ENCODE assay signal across 1 mouse cellular context in genomic region chr7:24661118-24661904, GRCm38 (mm10).
A peak's percentile ranks its signal among the peaks of the same experiment; 100 is the strongest.
TF ChIP-seq lines count a peak whose summit lies in the region.

No protein-coding gene starts in this region.

TF ChIP-seq in MEL, 35 proteins besides CTCF, POLR2A, EP300 and RAD21:
- 0 out of 2 replicates have a peak, but pooled peaks have one; percentile 17 for TF ChIP-seq HCFC1 (IDR thresholded peaks at IDR 0.05; ENCODE audit: low read depth, low read length)
- TF ChIP-seq MXI1 (IDR thresholded peaks at IDR 0.05; ENCODE audit: low read depth, low read length) = no peak
- TF ChIP-seq SIN3A (IDR thresholded peaks at IDR 0.05; ENCODE audit: low read length) = 0 out of 2 replicates have a peak, but pooled peaks have one; percentile 12
- no peak for TF ChIP-seq POLR2AphosphoS5 (IDR thresholded peaks at IDR 0.05; ENCODE audit: borderline replicate concordance, low read depth, low read length)
- TF ChIP-seq CHD1 (IDR thresholded peaks at IDR 0.05; ENCODE audit: low read depth, low read length) = no peak
- peak; percentile 30; the same call in 1 of the 2 replicates for TF ChIP-seq TAL1 (IDR thresholded peaks at IDR 0.05; ENCODE audit: low read length)
- no peak for TF ChIP-seq UBTF (IDR thresholded peaks at IDR 0.05; ENCODE audit: borderline replicate concordance, insufficient read depth, low read depth, low read length)
- peak; percentile 87 for TF ChIP-seq ZNF384 (IDR thresholded peaks at IDR 0.05; ENCODE audit: low read depth, low read length)
- TF ChIP-seq MYC (IDR thresholded peaks at IDR 0.05; ENCODE audit: low read depth, low read length) = no peak
- peak; percentile 63 for TF ChIP-seq GATA1 (IDR thresholded peaks at IDR 0.05; ENCODE audit: low read depth, low read length)
- TF ChIP-seq MAZ (IDR thresholded peaks at IDR 0.05; ENCODE audit: low read depth, low read length) = no peak
- TF ChIP-seq BHLHE40 (IDR thresholded peaks at IDR 0.05; ENCODE audit: borderline replicate concordance, low read depth, low read length) = no peak
- TF ChIP-seq USF2 (IDR thresholded peaks at IDR 0.05; ENCODE audit: borderline replicate concordance in 1 of 2, insufficient read depth in 1 of 2, low read depth in 1 of 2, low read length in 2 of 2) = no peak
- TF ChIP-seq ZKSCAN1 (IDR thresholded peaks at IDR 0.05; ENCODE audit: low read depth, low read length) = no peak
- peak; percentile 29 for TF ChIP-seq TCF12 (IDR thresholded peaks at IDR 0.05; ENCODE audit: low read depth, low read length)
- peak; percentile 74 for TF ChIP-seq ELF1 (IDR thresholded peaks at IDR 0.05; ENCODE audit: low read depth, low read length)
- peak; percentile 61 for TF ChIP-seq TBP (IDR thresholded peaks at IDR 0.05; ENCODE audit: low read depth, low read length)
- peak; percentile 18; the same call in 1 of the 2 replicates for TF ChIP-seq ETS1 (IDR thresholded peaks at IDR 0.05; ENCODE audit: low read depth, low read length)
- TF ChIP-seq JUND (IDR thresholded peaks at IDR 0.05; ENCODE audit: low read depth, low read length) = no peak
- TF ChIP-seq GABPA (IDR thresholded peaks at IDR 0.05; ENCODE audit: low read depth, low read length) = no peak
- TF ChIP-seq MAX (IDR thresholded peaks at IDR 0.05; ENCODE audit: low read length) = peak; percentile 51
- no peak for TF ChIP-seq CHD2 (IDR thresholded peaks at IDR 0.05; ENCODE audit: low read length)
- no peak; the same call in 1 of the 2 replicates for TF ChIP-seq POLR2AphosphoS2 (IDR thresholded peaks at IDR 0.05; ENCODE audit: low read length)
